Mouse (Mus musculus): ENCODE measurements at regions not wholly inside any gene's neighbourhood (a gene's known extent, or its start where the extent isn't known, plus 50 kb on each side); places are given as distances from the start of the nearest gene placed in this dataset.

DNA sequence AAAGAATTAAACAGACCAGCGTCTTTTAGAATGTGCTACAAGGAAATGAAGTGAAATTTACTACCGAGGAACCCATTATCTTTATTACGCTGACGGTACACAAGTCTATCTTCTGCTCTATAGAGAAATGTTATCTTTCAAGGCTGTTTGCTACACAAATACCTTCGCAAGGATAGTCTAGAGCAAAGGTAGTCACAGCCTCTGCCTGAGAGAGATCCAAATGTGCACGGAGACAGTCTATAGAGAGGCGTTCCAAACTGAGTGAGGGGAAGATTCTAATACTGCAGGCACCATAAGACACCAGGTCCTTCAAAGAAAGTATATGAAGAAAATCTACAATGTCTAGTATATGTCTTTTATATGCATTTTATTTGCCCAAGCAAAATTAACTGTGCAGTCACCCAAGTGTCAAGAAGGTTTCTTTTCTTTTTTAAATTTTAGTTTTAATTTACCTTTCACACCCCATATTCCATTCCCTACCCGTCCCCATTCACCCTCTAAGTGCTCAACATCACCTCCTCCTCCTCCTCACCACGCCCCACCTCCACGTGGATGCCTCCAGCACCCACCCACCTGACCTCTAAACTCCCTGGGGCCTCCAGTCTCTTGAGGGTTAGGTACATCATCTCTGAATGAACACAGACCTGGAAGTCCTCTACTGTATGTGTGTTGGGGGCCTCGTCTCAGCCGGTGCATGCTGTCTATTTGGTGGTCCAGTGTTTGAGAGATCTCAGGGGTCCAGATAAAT, 99.7 kb upstream of the Pde3a start:
- no peak for DNase-seq

DNA sequence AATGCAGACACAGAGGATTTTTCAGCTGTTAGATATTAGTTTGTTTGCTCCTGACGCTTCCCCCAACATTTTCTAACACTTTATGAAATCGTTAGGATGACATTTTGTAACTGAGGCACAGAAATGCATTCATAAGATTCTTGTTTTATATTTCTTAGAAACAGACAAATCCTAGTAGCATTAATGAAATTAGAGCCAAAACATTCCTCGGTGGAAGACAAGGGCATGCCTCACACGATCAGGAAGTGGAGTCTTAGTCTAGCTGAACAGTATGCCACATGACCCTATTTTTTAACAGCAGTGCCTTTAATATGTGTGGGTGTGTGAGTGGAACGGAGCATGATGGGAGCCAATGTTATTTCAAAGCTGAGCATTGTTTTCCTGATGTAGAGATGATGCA, 89.7 kb upstream of the Pde3a start:
- DNase-seq: no peak

DNA sequence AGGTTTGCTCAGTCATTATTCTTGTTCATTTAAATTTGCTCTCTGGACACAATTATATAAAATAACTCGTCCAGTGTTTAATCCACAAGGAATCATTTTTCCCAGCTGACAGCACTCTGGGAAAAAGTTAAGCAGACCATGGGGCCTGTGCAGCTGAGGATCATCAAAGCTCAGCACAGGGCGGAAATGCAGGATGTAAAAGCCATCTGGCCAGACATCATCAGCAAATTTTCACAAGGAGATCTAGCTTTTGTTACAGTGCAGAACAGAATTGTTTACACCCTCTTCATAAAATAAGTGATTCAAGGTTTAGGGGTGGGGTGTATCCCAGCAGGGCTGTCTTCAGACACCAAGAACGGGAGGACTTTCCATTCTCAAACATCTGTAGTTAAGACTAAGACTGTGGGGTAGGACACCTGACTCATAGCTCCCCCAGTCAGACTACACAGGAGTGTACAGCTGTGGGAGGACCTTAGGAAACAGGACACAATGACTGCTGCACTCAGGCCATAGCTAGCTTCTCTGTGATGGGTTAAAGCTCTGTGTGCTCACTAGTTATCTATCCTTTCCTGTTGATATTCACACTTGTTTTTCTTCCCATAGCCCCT, 87.3 kb upstream of the Pde3a start:
- no peak for DNase-seq

DNA sequence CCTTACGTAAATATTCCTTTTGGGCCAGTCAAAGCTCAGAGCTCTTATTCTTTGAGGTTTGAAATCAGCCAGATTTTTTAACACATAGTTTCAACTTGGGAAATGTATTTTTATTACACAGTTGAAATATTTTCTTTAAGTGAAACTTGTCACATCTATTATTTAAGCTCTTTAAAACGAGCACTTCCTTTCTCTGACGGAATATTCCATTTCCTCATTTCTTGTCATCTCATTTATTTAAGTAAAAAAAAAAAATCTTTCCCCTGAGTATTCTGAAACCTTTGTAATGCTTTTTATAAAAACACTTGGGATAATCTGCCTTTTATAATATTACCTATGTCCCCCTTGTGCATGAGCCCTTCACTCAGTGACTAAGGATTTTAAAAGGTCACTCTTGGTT, 81.8 kb upstream of the Pde3a start:
- no peak for DNase-seq

GRCm38 (mm10) chr6:141168356-141168755, 80.7 kb upstream of the Pde3a start:
- no peak for DNase-seq

DNA sequence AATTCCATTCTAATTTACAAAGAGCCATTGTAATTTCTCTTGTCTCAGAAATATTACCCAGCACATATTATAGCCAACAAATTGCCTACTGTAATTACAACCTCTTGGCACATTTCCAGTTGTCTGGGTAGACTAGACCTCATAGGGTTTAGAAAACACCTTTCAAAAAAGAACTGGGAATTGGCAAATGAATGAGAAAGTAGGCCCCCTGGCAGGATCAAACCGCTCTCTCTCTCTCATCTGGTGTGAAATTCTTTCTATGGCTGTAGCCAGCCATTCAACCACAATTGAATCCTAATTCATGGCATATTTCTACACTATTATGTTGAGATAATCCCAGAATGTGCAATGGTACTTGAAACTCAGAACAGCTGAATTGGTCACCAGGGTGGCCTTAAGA, 65.3 kb upstream of the Pde3a start:
- no peak for DNase-seq

- DNase-seq: no peak
These were observed 61.0 kb upstream of the Pde3a start for GRCm38 (mm10) chr6:141188036-141188435.

DNA sequence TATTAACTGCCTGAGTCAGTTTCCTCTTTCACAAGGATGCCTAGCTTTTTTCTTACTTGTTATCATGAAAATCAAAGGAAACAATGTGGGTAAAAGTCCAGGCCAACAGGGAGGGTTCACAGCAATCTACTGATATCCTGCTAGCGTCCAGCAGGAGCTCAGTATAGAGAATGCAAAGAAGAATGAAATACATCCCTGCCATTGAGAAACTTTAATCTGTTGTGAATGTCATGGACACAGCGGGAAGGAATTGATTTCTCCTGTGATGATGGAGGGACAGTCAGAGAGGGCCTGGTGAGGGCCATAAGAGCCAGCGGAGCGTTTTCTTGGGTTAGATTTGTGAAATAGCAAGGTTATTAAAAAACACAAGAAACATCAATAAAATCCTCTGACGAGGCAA, 60.0 kb upstream of the Pde3a start:
- DNase-seq: no peak

- DNase-seq: no peak
These were observed 59.4 kb upstream of the Pde3a start for GRCm38 (mm10) chr6:141189701-141190100.

GRCm38 (mm10) chr6:141190383-141190782, 58.7 kb upstream of the Pde3a start:
- DNase-seq: no peak

DNA sequence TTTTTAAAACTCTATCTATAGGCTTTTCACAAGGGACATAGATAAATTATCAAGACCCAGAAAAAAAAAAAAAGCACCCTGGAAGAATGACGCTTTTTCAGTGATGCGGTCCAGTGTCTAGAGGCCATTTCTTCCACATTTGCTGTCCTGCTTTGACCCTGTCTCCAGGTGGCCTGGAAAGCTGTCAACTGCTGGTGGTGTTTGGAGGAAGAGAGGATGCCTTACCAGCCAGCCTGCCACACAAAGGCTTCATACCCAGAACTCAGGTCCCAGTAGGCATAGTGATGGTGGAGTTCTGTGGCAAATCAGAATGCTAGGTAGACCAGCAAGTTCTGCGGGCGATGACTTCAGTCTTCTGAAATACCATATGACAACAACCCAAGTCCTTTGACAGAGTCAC, 51.6 kb upstream of the Pde3a start:
- no peak for DNase-seq

Measured in cerebellum, adult 9-10 months (tissue).